Mouse (Mus musculus) C2C12 (cell line): ENCODE results near the gene Hsd17b11. TPM values are rescaled to one million over a fixed set of nuclear protein-coding genes. Genes with fewer than 3 reads are reported as not detected.

Experiments used
- H3K27me3 ChIP-seq: one replicate; pipeline ENCODE4 v1.6.1; 2011; ENCODE audit not compliant: control insufficient read depth, insufficient read depth, insufficient read length
- H3K36me3 ChIP-seq: one replicate; pipeline ENCODE4 v1.6.1; 2011; ENCODE audit not compliant: control insufficient read depth, insufficient read depth
- H3K4me3 ChIP-seq: one replicate; pipeline ENCODE4 v1.5.1; 2011; ENCODE audit warnings: mild to moderate bottlenecking, control low read depth; ENCODE audit not compliant: poor library complexity, insufficient read depth, severe bottlenecking
- H3K79me2 ChIP-seq: one replicate; pipeline ENCODE4 v1.6.1; 2011; ENCODE audit not compliant: control insufficient read depth, insufficient read depth
- H3K79me3 ChIP-seq: one replicate; pipeline ENCODE4 v1.6.1; 2011; ENCODE audit warnings: low read depth, control low read depth
- H3ac ChIP-seq: one replicate; pipeline ENCODE3; 2011; ENCODE audit warnings: low read depth; ENCODE audit not compliant: control insufficient read depth, insufficient read length
- CEBPB ChIP-seq: IDR thresholded peaks from one replicate; pipeline ENCODE4 v1.6.1; 2011; ENCODE audit warnings: low read depth, mild to moderate bottlenecking, control low read depth, moderate library complexity
- CTCF ChIP-seq: IDR thresholded peaks from one replicate; pipeline ENCODE4 v1.5.1; 2011; ENCODE audit not compliant: control insufficient read depth, insufficient read depth, insufficient read length
- FOSL1 ChIP-seq: IDR thresholded peaks from one replicate; pipeline ENCODE4 v1.8.0; 2011; ENCODE audit warnings: mild to moderate bottlenecking, low read length; ENCODE audit not compliant: poor library complexity, insufficient read depth, severe bottlenecking
- MAX ChIP-seq: IDR thresholded peaks from one replicate; pipeline ENCODE4 v1.6.1; 2011; ENCODE audit warnings: mild to moderate bottlenecking, control low read depth
- MYOD1 ChIP-seq: IDR thresholded peaks from one replicate; pipeline ENCODE4 v1.6.1; 2011; ENCODE audit warnings: low read depth; ENCODE audit not compliant: control insufficient read depth, insufficient read length
- MYOG ChIP-seq: IDR thresholded peaks from one replicate; pipeline ENCODE4 v1.6.1; 2011; ENCODE audit not compliant: control insufficient read depth, insufficient read length; ENCODE audit errors: extremely low read depth
- USF1 ChIP-seq: IDR thresholded peaks from one replicate; pipeline ENCODE4 v1.6.1; 2011; ENCODE audit warnings: low read depth, mild to moderate bottlenecking, control low read depth, moderate library complexity
- polyA plus RNA-seq: library from polyadenylated mRNA; unstranded; fragments of >200 nt; fragmentation: generic; extraction: Trizol; gene quantifications from one replicate; pipeline ENCODE4 v1.2.1, GENCODE M21; 2012; ENCODE audit warnings: missing spikeins

Gene Hsd17b11
- polyA plus RNA-seq, 1 experiment: 7.4 TPM

DNA sequence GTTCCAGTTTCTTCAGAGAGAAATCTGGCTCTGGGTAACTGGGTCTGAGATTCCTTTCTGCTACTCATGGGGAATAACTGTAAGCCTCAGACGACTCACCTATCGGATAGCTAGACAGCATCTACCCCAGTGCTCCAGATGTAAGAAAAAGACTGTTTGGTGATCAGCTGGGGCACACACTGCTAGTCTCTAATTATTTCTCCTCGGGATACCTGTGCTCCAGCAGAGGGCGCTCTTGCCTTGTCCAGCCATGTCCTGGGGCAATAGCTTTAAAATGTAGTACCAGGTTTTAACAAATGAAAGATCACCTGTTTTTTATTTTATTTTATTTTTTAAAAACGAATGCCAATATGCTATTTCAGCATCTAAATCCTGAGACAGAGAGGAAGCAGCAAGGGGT lies 22.0 kb downstream of the Hsd17b11 start:
- peak; percentile 55 for TF ChIP-seq CTCF
- no peak for TF ChIP-seq MYOD1

DNA sequence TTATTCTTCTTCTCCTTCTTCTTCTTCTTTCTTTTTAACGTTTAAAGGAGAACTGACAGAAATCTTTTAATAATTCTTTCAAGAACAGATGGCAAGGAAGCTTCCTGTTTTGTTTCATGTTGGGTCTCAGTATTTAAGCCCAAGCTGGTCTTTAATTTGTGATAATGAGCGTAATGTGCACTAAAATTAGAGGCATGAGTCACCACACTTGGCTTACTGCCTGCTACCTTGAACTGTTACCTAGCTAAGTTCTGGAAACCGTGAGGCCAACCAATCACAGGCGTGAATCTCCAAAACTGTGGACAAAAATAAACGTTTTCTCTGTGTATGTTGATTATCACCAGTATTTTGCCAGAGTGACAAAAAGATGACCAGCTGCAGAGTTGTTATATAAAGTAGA lies 23.0 kb downstream of the Hsd17b11 start:
- no peaks in the 10 kb centered on the region for H3K27me3 ChIP-seq
- no peaks in the 10 kb centered on the region for H3K79me3 ChIP-seq
- TF ChIP-seq CEBPB (no peak), MAX (no peak), MYOD1 (no peak), USF1 (no peak), FOSL1 (no peak), MYOG (no peak), CTCF (no peak)
- H3ac ChIP-seq: no peak overlapping the region
- no peaks in the 10 kb centered on the region for H3K79me2 ChIP-seq
- no peaks in the 10 kb centered on the region for H3K36me3 ChIP-seq
- H3K4me3 ChIP-seq: no peak overlapping the region

More for the DNA sequence above, 22.0 kb downstream of the Hsd17b11 start:
- Histone ChIP-seq H3K36me3 (no peaks in the 10 kb centered on the region), H3K4me3 (no peak overlapping the region), H3K27me3 (no peaks in the 10 kb centered on the region), H3K79me3 (no peaks in the 10 kb centered on the region), H3ac (no peak overlapping the region), H3K79me2 (no peaks in the 10 kb centered on the region)

DNA sequence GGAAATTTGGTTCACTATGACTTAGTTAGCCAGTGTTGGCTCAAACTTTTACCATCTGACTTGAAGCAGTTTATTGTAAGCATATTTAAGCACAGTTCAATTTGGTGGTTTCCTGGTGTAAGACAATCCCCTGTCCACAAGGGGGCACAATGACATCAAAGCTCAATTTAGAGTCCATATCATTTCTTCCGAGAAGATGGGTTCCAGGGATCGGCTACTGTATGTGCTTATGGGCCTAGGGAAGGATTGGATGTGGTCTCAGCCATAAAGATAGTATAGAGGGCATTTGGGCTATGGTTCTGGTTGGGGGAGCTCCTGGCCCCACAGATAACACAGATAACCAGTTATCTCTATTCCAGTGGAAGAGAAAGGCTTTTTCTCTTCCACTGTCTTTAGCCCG lies 26.5 kb downstream of the Hsd17b11 start:
- H3K4me3 ChIP-seq: no peak overlapping the region
- no peaks in the 10 kb centered on the region for H3K27me3 ChIP-seq

DNA sequence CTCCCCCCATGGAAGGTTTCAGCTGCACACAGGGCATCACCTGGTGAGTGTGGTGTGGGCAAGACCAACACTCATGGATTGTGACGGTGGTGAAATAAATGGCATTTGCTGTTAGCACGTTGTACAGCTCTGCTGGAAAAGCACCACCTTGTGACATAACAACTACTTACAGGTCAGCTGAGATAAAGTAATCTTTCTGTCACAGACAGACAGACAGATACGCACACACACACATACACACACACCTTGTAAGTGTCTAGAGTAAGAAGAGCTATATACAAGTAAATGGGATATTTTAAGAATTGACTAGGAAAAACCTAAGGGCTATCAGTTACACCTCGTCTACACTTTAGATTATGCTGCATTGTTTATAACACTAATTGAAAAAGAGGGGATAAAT lies 27.1 kb downstream of the Hsd17b11 start:
- Histone ChIP-seq H3K27me3 (no peaks in the 10 kb centered on the region), H3K36me3 (no peaks in the 10 kb centered on the region), H3K79me2 (no peaks in the 10 kb centered on the region), H3K4me3 (no peak overlapping the region), H3K79me3 (no peaks in the 10 kb centered on the region), H3ac (no peak overlapping the region)
- TF ChIP-seq USF1 (no peak), MYOD1 (no peak), MYOG (no peak), MAX (no peak), FOSL1 (no peak)

More for the DNA sequence above, 26.5 kb downstream of the Hsd17b11 start:
- Histone ChIP-seq H3ac (no peak overlapping the region), H3K79me3 (no peaks in the 10 kb centered on the region), H3K36me3 (no peaks in the 10 kb centered on the region), H3K79me2 (no peaks in the 10 kb centered on the region)
- TF ChIP-seq CEBPB (no peak), MAX (no peak), USF1 (no peak), CTCF (no peak), FOSL1 (no peak), MYOG (no peak), MYOD1 (no peak)

DNA sequence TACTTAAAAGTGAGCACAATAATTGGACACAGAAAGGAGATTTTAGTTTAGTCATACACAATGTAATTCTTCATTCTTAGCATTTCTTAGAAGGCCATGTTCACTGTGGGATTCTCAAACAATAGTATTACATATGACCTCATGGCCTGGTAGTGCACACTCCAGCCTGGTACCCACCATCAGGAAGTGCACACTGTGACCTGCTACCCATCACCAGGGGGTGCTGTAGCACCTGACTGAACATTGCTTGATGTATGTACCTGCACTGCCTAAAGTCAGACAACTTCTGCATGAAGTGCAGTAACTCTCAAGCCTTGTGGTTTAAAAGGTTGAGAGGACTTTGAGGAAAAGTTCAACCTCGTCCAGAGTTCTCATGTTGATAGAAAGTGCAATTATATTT lies 28.1 kb downstream of the Hsd17b11 start:
- no peaks in the 10 kb centered on the region for H3K36me3 ChIP-seq
- H3K79me3 ChIP-seq: no peaks in the 10 kb centered on the region
- no peaks in the 10 kb centered on the region for H3K27me3 ChIP-seq
- TF ChIP-seq MYOD1: no peak
- no peak for TF ChIP-seq MAX
- no peak for TF ChIP-seq USF1
- no peak for TF ChIP-seq CEBPB
- TF ChIP-seq FOSL1: no peak
- peak; percentile 6 for TF ChIP-seq CTCF
- no peak for TF ChIP-seq MYOG
- no peak overlapping the region for H3K4me3 ChIP-seq
- H3ac ChIP-seq: no peak overlapping the region
- no peaks in the 10 kb centered on the region for H3K79me2 ChIP-seq

DNA sequence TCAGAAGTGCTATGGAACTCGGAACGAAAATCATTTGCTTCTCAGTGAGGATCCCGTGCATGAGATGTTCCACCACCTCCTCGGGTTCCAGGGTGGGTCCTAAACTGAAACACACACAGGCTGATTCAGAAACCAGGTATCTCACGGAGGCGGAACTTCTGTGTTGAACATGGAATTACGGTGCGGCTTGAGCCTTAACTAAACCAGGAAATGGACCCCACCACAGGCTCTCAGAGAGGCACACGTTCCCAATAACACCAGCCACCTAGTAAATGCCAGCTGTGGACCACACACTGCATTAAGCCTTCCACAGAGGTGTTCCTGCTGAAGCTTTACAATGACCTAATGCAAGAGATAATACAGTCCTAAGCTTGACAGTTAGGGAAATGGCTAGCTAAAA lies 28.9 kb downstream of the Hsd17b11 start:
- no peaks in the 10 kb centered on the region for H3K79me3 ChIP-seq
- H3K36me3 ChIP-seq: no peaks in the 10 kb centered on the region
- no peak overlapping the region for H3K4me3 ChIP-seq
- no peaks in the 10 kb centered on the region for H3K79me2 ChIP-seq
- no peak overlapping the region for H3ac ChIP-seq
- TF ChIP-seq CEBPB (no peak), MYOG (no peak), MYOD1 (no peak), MAX (no peak), USF1 (no peak), CTCF (no peak), FOSL1 (no peak)
- H3K27me3 ChIP-seq: no peaks in the 10 kb centered on the region
